Mouse (Mus musculus): ENCODE measurements around the gene Ints13. TPM values are rescaled to one million over a fixed set of nuclear protein-coding genes. Genes with fewer than 3 reads are reported as not detected.
A peak's percentile ranks its signal among the peaks of the same experiment; 100 is the strongest.
"Not testable (repeated sequence)": the region's sequence is repeated elsewhere in the genome, so short reads cannot be mapped to it uniquely, and the experiment has no call there.

Gene Ints13
- polyA plus RNA-seq, 1 experiment from 2014 or later = 43.9 TPM

GRCm38 (mm10) chr6:146580381-146580926 lies 2.8 kb upstream of the Ints13 start:
- WGBS = 43% methylated on average over 2 of the region's 2 CpGs
- H3K9ac ChIP-seq = no peak overlapping the region
- H3K4me2 ChIP-seq = no peak overlapping the region
- H3K9me3 ChIP-seq = no peaks in the 10 kb centered on the region
- H3K4me3 ChIP-seq = no peak overlapping the region
- H3K4me1 ChIP-seq (replicated peaks) = peaks cover 28% of the 10 kb centered on the region
- H3K27me3 ChIP-seq = no peaks in the 10 kb centered on the region
- ATAC-seq (ENCODE audit: low FRiP score, low read depth) = no peak
- no peak overlapping the region for H3K27ac ChIP-seq (replicated peaks)
- H3K36me3 ChIP-seq = no peaks in the 10 kb centered on the region

GRCm38 (mm10) chr6:146578586-146578985 lies 951 bp upstream of the Ints13 start:
- peak overlapping the region; percentile 98 for H3K27ac ChIP-seq (replicated peaks)
- H3K9me3 ChIP-seq = no peaks in the 10 kb centered on the region
- no peaks in the 10 kb centered on the region for H3K36me3 ChIP-seq
- WGBS = 15% methylated on average over 7 of the region's 7 CpGs
- no peak for ATAC-seq (ENCODE audit: low FRiP score, low read depth)
- H3K4me1 ChIP-seq (replicated peaks) = peaks cover 37% of the 10 kb centered on the region
- peak overlapping the region; percentile 82 for H3K9ac ChIP-seq
- peak overlapping the region; percentile 97 for H3K4me3 ChIP-seq
- H3K4me2 ChIP-seq = peak overlapping the region; percentile 81
- H3K27me3 ChIP-seq = no peaks in the 10 kb centered on the region

- Histone ChIP-seq H3K27ac (replicated peaks) (peak overlapping the region; percentile 98), H3K4me3 (peak overlapping the region; percentile 97), H3K27me3 (no peaks in the 10 kb centered on the region), H3K4me1 (replicated peaks) (peaks cover 37% of the 10 kb centered on the region), H3K4me2 (peak overlapping the region; percentile 81), H3K36me3 (no peaks in the 10 kb centered on the region), H3K9ac (peak overlapping the region; percentile 82), H3K9me3 (no peaks in the 10 kb centered on the region)
- under 1% methylated on average over 22 of the region's 22 CpGs for WGBS
- ATAC-seq (ENCODE audit: low FRiP score, low read depth) = peak; percentile 64
Observed at GRCm38 (mm10) chr6:146578111-146578531, 486 bp upstream of the Ints13 start.

GRCm38 (mm10) chr6:146576903-146577302 lies 732 bp downstream of the Ints13 start, which contains the start of gene Fgfr1op2:
TSS of gene Fgfr1op2 (plus strand) at chr6:146577203.
- Histone ChIP-seq H3K9ac (peak within 1 kb of the TSS; percentile 82), H3K9me3 (no peaks in the 10 kb centered on the region), H3K4me3 (peak within 1 kb of the TSS; percentile 97), H3K4me2 (peak within 1 kb of the TSS; percentile 81), H3K36me3 (no peaks in the 10 kb centered on the region), H3K27me3 (no peaks in the 10 kb centered on the region), H3K27ac (replicated peaks) (peak within 1 kb of the TSS; percentile 98), H3K4me1 (replicated peaks) (peaks cover 37% of the 10 kb centered on the region)
- no peak; the same call in 1 of the 2 replicates for ATAC-seq (ENCODE audit: low FRiP score, low read depth)
- under 1% methylated on average over 13 of the region's 13 CpGs for WGBS

- Histone ChIP-seq H3K9ac (no peak overlapping the region), H3K4me3 (no peak overlapping the region), H3K27ac (replicated peaks) (no peak overlapping the region), H3K36me3 (peaks cover 3% of the 10 kb centered on the region; the same call in 1 of the 2 replicates), H3K9me3 (no peaks in the 10 kb centered on the region), H3K27me3 (no peaks in the 10 kb centered on the region), H3K4me2 (no peak overlapping the region), H3K4me1 (replicated peaks) (peaks cover 23% of the 10 kb centered on the region)
- no peak for ATAC-seq (ENCODE audit: low FRiP score, low read depth)
Observed at GRCm38 (mm10) chr6:146572073-146572472, 5.6 kb downstream of the Ints13 start.

- H3K9ac ChIP-seq; H3K9me3 ChIP-seq; ATAC-seq (ENCODE audit: low FRiP score, low read depth); H3K4me2 ChIP-seq; H3K4me1 ChIP-seq (replicated peaks); H3K27me3 ChIP-seq; H3K27ac ChIP-seq (replicated peaks); H3K4me3 ChIP-seq: not testable (repeated sequence)
- peaks cover 50% of the 10 kb centered on the region for H3K36me3 ChIP-seq
- WGBS = 96% methylated on average over 1 of the region's 1 CpGs
Observed at GRCm38 (mm10) chr6:146562461-146562860, 15.2 kb downstream of the Ints13 start.

GRCm38 (mm10) chr6:146551326-146551725 lies 26.3 kb downstream of the Ints13 start:
- Histone ChIP-seq H3K4me3 (no peak overlapping the region), H3K27me3 (no peaks in the 10 kb centered on the region), H3K27ac (replicated peaks) (no peak overlapping the region), H3K4me2 (no peak overlapping the region), H3K9ac (no peak overlapping the region), H3K36me3 (peaks cover 87% of the 10 kb centered on the region), H3K9me3 (no peaks in the 10 kb centered on the region), H3K4me1 (replicated peaks) (no peaks in the 10 kb centered on the region)
- no peak for ATAC-seq (ENCODE audit: low FRiP score, low read depth)

GRCm38 (mm10) chr6:146550421-146550820 lies 27.2 kb downstream of the Ints13 start:
- 89% methylated on average over 2 of the region's 2 CpGs for WGBS
- ATAC-seq (ENCODE audit: low FRiP score, low read depth) = no peak
- no peak overlapping the region for H3K9ac ChIP-seq
- H3K27me3 ChIP-seq = no peaks in the 10 kb centered on the region
- H3K4me2 ChIP-seq = no peak overlapping the region
- no peak overlapping the region for H3K27ac ChIP-seq (replicated peaks)
- H3K9me3 ChIP-seq = no peaks in the 10 kb centered on the region
- peaks cover 87% of the 10 kb centered on the region for H3K36me3 ChIP-seq
- no peak overlapping the region for H3K4me3 ChIP-seq
- H3K4me1 ChIP-seq (replicated peaks) = no peaks in the 10 kb centered on the region

GRCm38 (mm10) chr6:146545289-146545865 lies 32.3 kb downstream of the Ints13 start:
- no peak overlapping the region for H3K9ac ChIP-seq
- H3K27me3 ChIP-seq = no peaks in the 10 kb centered on the region
- H3K27ac ChIP-seq (replicated peaks) = no peak overlapping the region
- no peaks in the 10 kb centered on the region for H3K9me3 ChIP-seq
- H3K36me3 ChIP-seq = peaks cover 43% of the 10 kb centered on the region
- no peak overlapping the region for H3K4me3 ChIP-seq
- no peak for ATAC-seq (ENCODE audit: low FRiP score, low read depth)
- H3K4me2 ChIP-seq = no peak overlapping the region
- H3K4me1 ChIP-seq (replicated peaks) = no peaks in the 10 kb centered on the region
- 88% methylated on average over 5 of the region's 5 CpGs for WGBS

- no peaks in the 10 kb centered on the region for H3K4me1 ChIP-seq (replicated peaks)
- peaks cover 36% of the 10 kb centered on the region for H3K36me3 ChIP-seq
- no peak overlapping the region for H3K27ac ChIP-seq (replicated peaks)
- no peak for ATAC-seq (ENCODE audit: low FRiP score, low read depth)
- 94% methylated on average over 1 of the region's 1 CpGs for WGBS
- no peak overlapping the region for H3K4me3 ChIP-seq
- H3K27me3 ChIP-seq = no peaks in the 10 kb centered on the region
- no peak overlapping the region for H3K9ac ChIP-seq
- H3K4me2 ChIP-seq = no peak overlapping the region
- no peaks in the 10 kb centered on the region for H3K9me3 ChIP-seq
Observed at GRCm38 (mm10) chr6:146544622-146545021, 33.0 kb downstream of the Ints13 start.

- no peak overlapping the region for H3K9ac ChIP-seq
- H3K4me2 ChIP-seq = no peak overlapping the region
- no peak overlapping the region for H3K27ac ChIP-seq (replicated peaks)
- no peaks in the 10 kb centered on the region for H3K4me1 ChIP-seq (replicated peaks)
- WGBS = 88% methylated on average over 3 of the region's 3 CpGs
- no peaks in the 10 kb centered on the region for H3K27me3 ChIP-seq
- no peak for ATAC-seq (ENCODE audit: low FRiP score, low read depth)
- no peaks in the 10 kb centered on the region for H3K36me3 ChIP-seq
- H3K4me3 ChIP-seq = no peak overlapping the region
- H3K9me3 ChIP-seq = no peaks in the 10 kb centered on the region
Observed at GRCm38 (mm10) chr6:146540386-146540785, 37.2 kb downstream of the Ints13 start.

- WGBS = 49% methylated on average over 4 of the region's 4 CpGs
- no peaks in the 10 kb centered on the region for H3K9me3 ChIP-seq
- ATAC-seq (ENCODE audit: low FRiP score, low read depth) = no peak
- no peak overlapping the region for H3K4me2 ChIP-seq
- no peaks in the 10 kb centered on the region for H3K4me1 ChIP-seq (replicated peaks)
- no peak overlapping the region for H3K4me3 ChIP-seq
- H3K36me3 ChIP-seq = no peaks in the 10 kb centered on the region
- H3K9ac ChIP-seq = no peak overlapping the region
- no peaks in the 10 kb centered on the region for H3K27me3 ChIP-seq
- H3K27ac ChIP-seq (replicated peaks) = no peak overlapping the region
Observed at GRCm38 (mm10) chr6:146538661-146539060, 39.0 kb downstream of the Ints13 start.

- H3K27ac ChIP-seq (replicated peaks) = no peak overlapping the region
- H3K4me3 ChIP-seq = no peak overlapping the region
- no peak for ATAC-seq (ENCODE audit: low FRiP score, low read depth)
- H3K4me2 ChIP-seq = no peak overlapping the region
- H3K27me3 ChIP-seq = no peaks in the 10 kb centered on the region
- no peaks in the 10 kb centered on the region for H3K4me1 ChIP-seq (replicated peaks)
- H3K9me3 ChIP-seq = no peaks in the 10 kb centered on the region
- H3K36me3 ChIP-seq = no peaks in the 10 kb centered on the region
- H3K9ac ChIP-seq = no peak overlapping the region
- WGBS = 72% methylated on average over 2 of the region's 2 CpGs
Observed at GRCm38 (mm10) chr6:146538071-146538470, 39.6 kb downstream of the Ints13 start.

Data from hindbrain, embryonic 15.5 days (tissue).